Mouse (Mus musculus): ENCODE results near the gene Wdr46. TPM values are rescaled to one million over a fixed set of nuclear protein-coding genes. Genes with fewer than 3 reads are reported as not detected.
A peak's percentile ranks its signal among the peaks of the same experiment; 100 is the strongest.
"Not testable (repeated sequence)": the region's sequence is repeated elsewhere in the genome, so short reads cannot be mapped to it uniquely, and the experiment has no call there.

Wdr46 gene
- polyA plus RNA-seq (2015; fragmentation: Nextera tagmentation; extraction: Ambion mirVana): 24.3 and 26.5 TPM in 2 replicates

- Histone ChIP-seq H3K4me2 (peak within 1 kb of the TSS; percentile 97), H3K9ac (peak within 1 kb of the TSS; percentile 80), H3K27ac (replicated peaks) (peak within 1 kb of the TSS; percentile 57), H3K9me3 (no peaks in the 10 kb centered on the region), H3K4me3 (peak within 1 kb of the TSS; percentile 85), H3K4me1 (replicated peaks) (peaks cover 23% of the 10 kb centered on the region), H3K27me3 (no peaks in the 10 kb centered on the region), H3K36me3 (peaks cover 21% of the 10 kb centered on the region)
- ATAC-seq (ENCODE audit: low FRiP score, low read depth): peak; percentile 91
- under 1% methylated on average over 36 of the region's 36 CpGs for whole genome bisulfite sequencing
Measured at GRCm38 (mm10) chr17:33940206-33940805, at the start of gene Wdr46, which contains the start of gene Pfdn6. Wdr46 (plus strand) TSS chr17:33940660. Pfdn6 (minus strand) TSS chr17:33940343.

- no peaks in the 10 kb centered on the region for H3K9me3 ChIP-seq
- no peaks in the 10 kb centered on the region for H3K27me3 ChIP-seq
- ATAC-seq (ENCODE audit: low FRiP score, low read depth): no peak
- H3K27ac ChIP-seq (replicated peaks): no peak overlapping the region
- peaks cover 4% of the 10 kb centered on the region; the same call in 1 of the 2 replicates for H3K4me1 ChIP-seq (replicated peaks)
- no peak overlapping the region for H3K9ac ChIP-seq
- no peaks in the 10 kb centered on the region for H3K36me3 ChIP-seq
- WGBS: 68% methylated on average over 2 of the region's 2 CpGs
- no peak overlapping the region for H3K4me2 ChIP-seq
- H3K4me3 ChIP-seq: no peak overlapping the region
Measured at GRCm38 (mm10) chr17:33891357-33891756, 49.1 kb upstream of the Wdr46 start.

GRCm38 (mm10) chr17:33891892-33892291 lies 48.6 kb upstream of the Wdr46 start:
- H3K9ac ChIP-seq; ATAC-seq (ENCODE audit: low FRiP score, low read depth); H3K4me1 ChIP-seq (replicated peaks); H3K27me3 ChIP-seq; H3K27ac ChIP-seq (replicated peaks); H3K9me3 ChIP-seq; H3K4me2 ChIP-seq; H3K4me3 ChIP-seq; H3K36me3 ChIP-seq: not testable (repeated sequence)
- 68% methylated on average over 6 of the region's 6 CpGs for WGBS

- Histone ChIP-seq H3K9ac (no peak overlapping the region), H3K36me3 (no peaks in the 10 kb centered on the region), H3K27me3 (no peaks in the 10 kb centered on the region), H3K4me3 (no peak overlapping the region), H3K9me3 (no peaks in the 10 kb centered on the region), H3K4me2 (no peak overlapping the region), H3K27ac (replicated peaks) (no peak overlapping the region), H3K4me1 (replicated peaks) (peaks cover 4% of the 10 kb centered on the region; the same call in 1 of the 2 replicates)
- 13% methylated on average over 7 of the region's 7 CpGs for WGBS
- no peak for ATAC-seq (ENCODE audit: low FRiP score, low read depth)
Measured at GRCm38 (mm10) chr17:33892429-33892828, 48.0 kb upstream of the Wdr46 start.

- not testable (repeated sequence) for H3K36me3 ChIP-seq; H3K9me3 ChIP-seq; H3K4me1 ChIP-seq (replicated peaks); ATAC-seq (ENCODE audit: low FRiP score, low read depth); H3K27me3 ChIP-seq; H3K4me3 ChIP-seq; H3K9ac ChIP-seq; H3K4me2 ChIP-seq; H3K27ac ChIP-seq (replicated peaks)
- 83% methylated on average over 4 of the region's 4 CpGs for WGBS
Measured at GRCm38 (mm10) chr17:33893011-33893410, 47.4 kb upstream of the Wdr46 start.

GRCm38 (mm10) chr17:33897114-33897794 lies 43.2 kb upstream of the Wdr46 start:
- 45% methylated on average over 6 of the region's 6 CpGs for WGBS
- no peaks in the 10 kb centered on the region for H3K4me1 ChIP-seq (replicated peaks)
- no peaks in the 10 kb centered on the region for H3K27me3 ChIP-seq
- no peaks in the 10 kb centered on the region for H3K9me3 ChIP-seq
- H3K4me2 ChIP-seq: no peak overlapping the region
- H3K9ac ChIP-seq: no peak overlapping the region
- no peak overlapping the region for H3K4me3 ChIP-seq
- H3K27ac ChIP-seq (replicated peaks): no peak overlapping the region
- H3K36me3 ChIP-seq: no peaks in the 10 kb centered on the region
- ATAC-seq (ENCODE audit: low FRiP score, low read depth): no peak

- not testable (repeated sequence) for H3K27me3 ChIP-seq; H3K27ac ChIP-seq (replicated peaks); H3K9me3 ChIP-seq; H3K36me3 ChIP-seq; H3K4me3 ChIP-seq; ATAC-seq (ENCODE audit: low FRiP score, low read depth); H3K9ac ChIP-seq; H3K4me2 ChIP-seq; H3K4me1 ChIP-seq (replicated peaks)
- 89% methylated on average over 4 of the region's 4 CpGs for WGBS
Measured at GRCm38 (mm10) chr17:33898193-33898592, 42.3 kb upstream of the Wdr46 start.

- H3K9me3 ChIP-seq: no peaks in the 10 kb centered on the region
- ATAC-seq (ENCODE audit: low FRiP score, low read depth): no peak
- H3K4me1 ChIP-seq (replicated peaks): no peaks in the 10 kb centered on the region
- WGBS: 86% methylated on average over 4 of the region's 4 CpGs
- H3K27ac ChIP-seq (replicated peaks): no peak overlapping the region
- H3K9ac ChIP-seq: no peak overlapping the region
- H3K36me3 ChIP-seq: no peaks in the 10 kb centered on the region
- H3K27me3 ChIP-seq: no peaks in the 10 kb centered on the region
- no peak overlapping the region for H3K4me3 ChIP-seq
- H3K4me2 ChIP-seq: no peak overlapping the region
Measured at GRCm38 (mm10) chr17:33899642-33900041, 40.8 kb upstream of the Wdr46 start.

- no peak for ATAC-seq (ENCODE audit: low FRiP score, low read depth)
- H3K27me3 ChIP-seq: no peaks in the 10 kb centered on the region
- 75% methylated on average over 7 of the region's 7 CpGs for WGBS
- H3K9ac ChIP-seq: no peak overlapping the region
- H3K4me1 ChIP-seq (replicated peaks): no peaks in the 10 kb centered on the region
- H3K27ac ChIP-seq (replicated peaks): no peak overlapping the region
- H3K4me3 ChIP-seq: no peak overlapping the region
- H3K36me3 ChIP-seq: no peaks in the 10 kb centered on the region
- H3K4me2 ChIP-seq: no peak overlapping the region
- H3K9me3 ChIP-seq: no peaks in the 10 kb centered on the region
Measured at GRCm38 (mm10) chr17:33900281-33900988, 40.0 kb upstream of the Wdr46 start.

GRCm38 (mm10) chr17:33900989-33901314 lies 39.5 kb upstream of the Wdr46 start:
- WGBS: 85% methylated on average over 4 of the region's 4 CpGs
- ATAC-seq (ENCODE audit: low FRiP score, low read depth): no peak
- H3K4me3 ChIP-seq: no peak overlapping the region

GRCm38 (mm10) chr17:33901653-33902052 lies 38.8 kb upstream of the Wdr46 start:
- Histone ChIP-seq H3K4me1 (replicated peaks) (no peaks in the 10 kb centered on the region), H3K27ac (replicated peaks) (no peak overlapping the region), H3K36me3 (no peaks in the 10 kb centered on the region), H3K4me2 (no peak overlapping the region), H3K4me3 (no peak overlapping the region), H3K9ac (no peak overlapping the region), H3K27me3 (no peaks in the 10 kb centered on the region), H3K9me3 (no peaks in the 10 kb centered on the region)
- ATAC-seq (ENCODE audit: low FRiP score, low read depth): no peak
- WGBS: 73% methylated on average over 4 of the region's 4 CpGs

More at GRCm38 (mm10) chr17:33900989-33901314, 39.5 kb upstream of the Wdr46 start:
- H3K9me3 ChIP-seq: no peaks in the 10 kb centered on the region
- H3K36me3 ChIP-seq: no peaks in the 10 kb centered on the region
- H3K4me2 ChIP-seq: no peak overlapping the region
- no peak overlapping the region for H3K27ac ChIP-seq (replicated peaks)
- no peak overlapping the region for H3K9ac ChIP-seq
- no peaks in the 10 kb centered on the region for H3K27me3 ChIP-seq
- no peaks in the 10 kb centered on the region for H3K4me1 ChIP-seq (replicated peaks)

GRCm38 (mm10) chr17:33902079-33902478 lies 38.4 kb upstream of the Wdr46 start:
- Histone ChIP-seq H3K4me1 (replicated peaks) (no peaks in the 10 kb centered on the region), H3K4me3 (no peak overlapping the region), H3K4me2 (no peak overlapping the region), H3K9me3 (no peaks in the 10 kb centered on the region), H3K9ac (no peak overlapping the region), H3K27me3 (no peaks in the 10 kb centered on the region), H3K36me3 (no peaks in the 10 kb centered on the region), H3K27ac (replicated peaks) (no peak overlapping the region)
- WGBS: 76% methylated on average over 4 of the region's 4 CpGs
- ATAC-seq (ENCODE audit: low FRiP score, low read depth): no peak

Measured in hindbrain, embryonic 15.5 days (tissue).